In genomic region chr19:53284268-53285208, GRCm38 (mm10) we compare ENCODE assay signal across 8 mouse cellular contexts. TPM values are rescaled to one million over a fixed set of nuclear protein-coding genes. Genes with fewer than 3 reads are reported as not detected.
DNase-seq lines count a peak whose midpoint lies in the region; ATAC-seq lines count a peak whose summit lies in the region.

No protein-coding gene starts in this region.

- DNase-seq in frontal cortex, postnatal 10 days (ENCODE audit: low spot score in 2 of 2) = peak; percentile 30 to 37
- no peak for DNase-seq in frontal cortex, postnatal 36 days (ENCODE audit: low spot score in 2 of 2)
- peak; percentile 51 for DNase-seq in ZHBTc4 (ENCODE audit: low read depth, low spot score)
- DNase-seq in heart, adult 18-20 months = peak; percentile 61 to 73
- DNase-seq in kidney, adult 18-20 months = peak; percentile 53
- peak; percentile 50 for DNase-seq in midbrain, embryonic 14.5 days
- DNase-seq in layer of hippocampus, postnatal 36 days = no peak
- DNase-seq in left cerebral cortex, adult 11 months (ENCODE audit: low spot score) = no peak

- H3K4me3 ChIP-seq in midbrain, embryonic 14.5 days (replicated peaks; ENCODE audit: low read depth, low read length) = no peak overlapping the region

- H3K36me3 ChIP-seq in midbrain, embryonic 14.5 days (ENCODE audit: control insufficient read depth, insufficient read depth, low read length) = no peaks in the 10 kb centered on the region

- peak overlapping the region; percentile 27 for H3K4me2 ChIP-seq in midbrain, embryonic 14.5 days (ENCODE audit: low read length)

- no peaks in the 10 kb centered on the region for H3K27me3 ChIP-seq in midbrain, embryonic 14.5 days (ENCODE audit: control insufficient read depth, insufficient read depth, low read length)

- H3K27ac ChIP-seq in midbrain, embryonic 14.5 days (replicated peaks; ENCODE audit: low read depth, low read length) = peak overlapping the region; percentile 54; the same call in 1 of the 2 replicates

- ATAC-seq in midbrain, embryonic 14.5 days (ENCODE audit: low FRiP score, low TSS enrichment) = no peak

- WGBS in midbrain, embryonic 14.5 days = 27% methylated on average over 20 of the region's 20 CpGs

- H3K9ac ChIP-seq in midbrain, embryonic 14.5 days (replicated peaks; ENCODE audit: low read length) = peak overlapping the region; percentile 44; the same call in 1 of the 2 replicates

- no peaks in the 10 kb centered on the region for H3K9me3 ChIP-seq in midbrain, embryonic 14.5 days (ENCODE audit: control insufficient read depth, low read length)

- H3K4me1 ChIP-seq in midbrain, embryonic 14.5 days (ENCODE audit: control insufficient read depth, insufficient read depth, low read length) = peaks cover 9% of the 10 kb centered on the region

RNA-seq across cellular contexts. Expression of gene Mxi1, which starts 25.8 kb away (rescaled TPM):
- total RNA-seq in heart, adult 18-20 months (2021) = 10 to 100 TPM; 37.8 to 42.7 TPM
- polyA plus RNA-seq in midbrain, embryonic 14.5 days (2014; fragmentation: Nextera tagmentation; extraction: Ambion mirVana) = 51.0 and 59.3 TPM in 2 replicates
- total RNA-seq in layer of hippocampus, postnatal 36 days (2021) = 10 to 100 TPM; 60.8 to 67.3 TPM

Comparison
In these comparisons a context has a peak if more than half of its experiments do, and no peak if none do; other contexts are left out.
1. DNase-seq: peak in frontal cortex, postnatal 10 days (2 of 2), ZHBTc4 (single experiment), heart, adult 18-20 months (2 of 2), kidney, adult 18-20 months (single experiment) and midbrain, embryonic 14.5 days (single experiment); none in frontal cortex, postnatal 36 days (0 of 2), layer of hippocampus, postnatal 36 days (0 of 2) and left cerebral cortex, adult 11 months (single experiment).